Mouse (Mus musculus) testis, adult 2 months (tissue): ENCODE measurements at regions not wholly inside any gene's neighbourhood (a gene's known extent, or its start where the extent isn't known, plus 50 kb on each side); places are given as distances from the start of the nearest gene placed in this dataset.

Experiments used
- H3K27ac ChIP-seq: fragments of 200-500 bp; 2 replicates; pipeline ENCODE4 v1.5.1; 2012; ENCODE audit warnings: low read depth, low read length; ENCODE audit not compliant: control insufficient read depth, insufficient read depth
- H3K27me3 ChIP-seq: fragments of 200-500 bp; 2 replicates; pipeline ENCODE4 v1.6.1; 2012; ENCODE audit warnings: mild to moderate bottlenecking, low read length, moderate library complexity; ENCODE audit not compliant: control insufficient read depth, insufficient read depth
- H3K36me3 ChIP-seq: fragments of 200-500 bp; 2 replicates; pipeline ENCODE4 v1.6.1; 2012; ENCODE audit warnings: mild to moderate bottlenecking, low read length; ENCODE audit not compliant: control insufficient read depth, insufficient read depth
- H3K4me1 ChIP-seq: fragments of 200-500 bp; 2 replicates; pipeline ENCODE4 v1.6.1; 2012; ENCODE audit warnings: low read length; ENCODE audit not compliant: control insufficient read depth, insufficient read depth
- H3K4me3 ChIP-seq: fragments of 200-500 bp; 2 replicates; pipeline ENCODE4 v1.5.1; 2012; ENCODE audit warnings: low read depth, mild to moderate bottlenecking, low read length, moderate library complexity, mixed read lengths; ENCODE audit not compliant: control insufficient read depth
- CTCF ChIP-seq: fragments of 200-500 bp; IDR thresholded peaks from 2 replicates; pipeline ENCODE4 v1.5.1; 2012; ENCODE audit warnings: low read depth, mild to moderate bottlenecking, inconsistent platforms, low read length, moderate library complexity; ENCODE audit not compliant: control insufficient read depth, insufficient read depth, insufficient replicate concordance
- POLR2A ChIP-seq: fragments of 200-500 bp; IDR thresholded peaks from 2 replicates; pipeline ENCODE4 v1.6.1; 2012; ENCODE audit warnings: low read depth, mild to moderate bottlenecking, inconsistent platforms, low read length, moderate library complexity; ENCODE audit not compliant: control insufficient read depth

DNA sequence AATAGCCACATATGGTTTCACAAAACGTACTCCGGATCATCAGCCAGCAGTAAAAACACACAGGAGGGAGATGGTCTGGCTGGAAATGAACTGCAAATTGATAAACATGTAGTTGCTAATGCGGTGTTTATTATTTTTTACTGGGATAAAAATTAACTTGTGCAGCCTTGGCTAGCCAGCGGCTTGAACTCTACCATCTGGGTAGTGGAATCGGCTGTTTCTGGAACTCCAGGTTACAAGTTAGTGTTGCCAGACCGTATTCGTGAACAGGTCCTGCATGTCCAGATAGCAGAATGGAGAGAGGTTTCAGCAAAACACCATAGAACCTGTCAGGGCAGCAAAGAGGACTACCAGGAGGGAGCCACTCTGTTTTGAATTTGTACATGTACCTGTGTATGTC, 107.4 kb downstream of the Tomm20 start:
- no peaks in the 10 kb centered on the region for H3K36me3 ChIP-seq
- H3K4me3 ChIP-seq: no peak overlapping the region
- H3K27me3 ChIP-seq: no peaks in the 10 kb centered on the region
- H3K27ac ChIP-seq: no peak overlapping the region
- H3K4me1 ChIP-seq: no peaks in the 10 kb centered on the region; the same call in 1 of the 2 replicates
- TF ChIP-seq POLR2A (no peak), CTCF (no peak)

GRCm38 (mm10) chr8:126837318-126838025, 108.2 kb downstream of the Tomm20 start:
- H3K27me3 ChIP-seq: no peaks in the 10 kb centered on the region
- no peaks in the 10 kb centered on the region; the same call in 1 of the 2 replicates for H3K4me1 ChIP-seq
- no peak overlapping the region for H3K4me3 ChIP-seq
- H3K36me3 ChIP-seq: no peaks in the 10 kb centered on the region
- H3K27ac ChIP-seq: no peak overlapping the region
- TF ChIP-seq POLR2A: no peak

GRCm38 (mm10) chr8:126835554-126835953, 110.1 kb downstream of the Tomm20 start:
- Histone ChIP-seq H3K27ac (no peak overlapping the region), H3K27me3 (no peaks in the 10 kb centered on the region), H3K4me1 (no peaks in the 10 kb centered on the region; the same call in 1 of the 2 replicates), H3K36me3 (no peaks in the 10 kb centered on the region), H3K4me3 (no peak overlapping the region)
- TF ChIP-seq CTCF (no peak), POLR2A (no peak)

DNA sequence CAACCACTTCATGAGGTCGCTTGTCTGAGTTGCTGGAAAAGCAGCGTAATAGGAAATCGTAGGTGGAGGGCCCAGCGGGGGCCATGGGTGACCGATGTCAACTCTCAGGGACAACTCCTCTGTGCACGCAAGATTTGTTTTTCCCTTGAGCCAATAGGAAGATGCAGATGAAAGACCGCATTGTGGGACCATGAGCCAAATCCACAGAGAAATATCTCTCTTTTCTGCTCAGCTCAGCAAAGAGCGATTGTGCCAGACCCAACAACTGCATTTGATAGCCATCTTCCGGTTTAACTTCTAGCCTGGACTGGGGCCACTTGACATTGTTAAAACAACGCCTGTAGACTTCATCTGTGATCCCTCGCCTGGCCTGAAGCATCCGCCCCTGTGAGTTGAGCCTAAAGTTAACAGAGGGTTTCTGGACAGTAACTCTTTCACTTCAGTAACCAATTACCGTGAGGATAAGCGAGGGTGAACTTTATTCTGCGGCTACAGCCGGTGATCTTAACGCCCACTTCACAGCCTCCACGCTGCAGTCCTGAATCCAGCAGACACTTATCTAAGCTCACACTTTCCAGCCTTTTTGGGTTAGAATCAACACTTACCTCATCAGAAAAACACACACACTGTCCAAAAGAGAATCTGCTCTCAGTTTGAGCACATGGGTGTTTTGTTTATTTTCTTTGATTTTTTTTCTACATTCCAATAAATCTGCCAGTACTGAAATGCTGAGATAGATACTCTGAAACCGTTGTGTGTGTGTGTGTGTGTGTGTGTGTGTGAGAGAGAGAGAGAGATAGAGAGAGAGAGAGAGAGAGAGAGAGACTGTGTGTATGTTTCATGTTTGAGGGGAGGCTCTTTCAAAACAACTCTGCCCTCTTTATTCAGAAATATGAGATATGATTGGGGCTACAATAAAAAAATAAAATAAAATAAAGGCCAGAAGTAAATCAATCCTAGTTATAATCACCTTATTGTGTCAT, 111.9 kb downstream of the Tomm20 start:
- H3K4me1 ChIP-seq: no peaks in the 10 kb centered on the region; the same call in 1 of the 2 replicates
- no peak for TF ChIP-seq POLR2A
- TF ChIP-seq CTCF: no peak
- peak overlapping the region; percentile 15; the same call in 1 of the 2 replicates for H3K27ac ChIP-seq
- no peak overlapping the region for H3K4me3 ChIP-seq
- H3K27me3 ChIP-seq: no peaks in the 10 kb centered on the region
- H3K36me3 ChIP-seq: no peaks in the 10 kb centered on the region

DNA sequence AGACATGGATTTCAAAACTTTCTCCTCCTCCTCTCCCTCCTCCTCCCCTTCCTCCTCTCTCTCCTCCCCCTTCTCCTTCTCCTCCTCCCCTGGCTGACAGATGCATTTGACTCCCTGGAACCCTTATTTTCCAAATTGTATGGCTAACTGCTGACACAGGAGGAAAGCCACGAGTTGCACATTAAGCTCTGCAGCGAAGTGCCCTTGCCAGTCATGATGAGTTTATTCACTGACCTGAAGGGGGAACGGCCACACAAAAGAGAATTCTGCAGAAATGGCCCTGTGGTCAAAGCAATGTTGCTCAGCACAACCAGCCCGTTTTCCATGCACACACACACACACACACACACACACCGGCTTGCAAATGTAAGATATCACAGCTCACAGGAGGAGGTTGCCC, 112.6 kb downstream of the Tomm20 start:
- H3K4me1 ChIP-seq: no peaks in the 10 kb centered on the region; the same call in 1 of the 2 replicates
- H3K4me3 ChIP-seq: no peak overlapping the region
- TF ChIP-seq CTCF (no peak), POLR2A (no peak)
- no peak overlapping the region; the same call in 1 of the 2 replicates for H3K27ac ChIP-seq
- no peaks in the 10 kb centered on the region for H3K36me3 ChIP-seq
- H3K27me3 ChIP-seq: no peaks in the 10 kb centered on the region

GRCm38 (mm10) chr8:126832163-126832978, 113.3 kb downstream of the Tomm20 start:
- TF ChIP-seq POLR2A: no peak
- no peak for TF ChIP-seq CTCF
- Histone ChIP-seq H3K36me3 (no peaks in the 10 kb centered on the region), H3K4me1 (no peaks in the 10 kb centered on the region; the same call in 1 of the 2 replicates), H3K27me3 (no peaks in the 10 kb centered on the region), H3K27ac (no peak overlapping the region; the same call in 1 of the 2 replicates), H3K4me3 (no peak overlapping the region)

DNA sequence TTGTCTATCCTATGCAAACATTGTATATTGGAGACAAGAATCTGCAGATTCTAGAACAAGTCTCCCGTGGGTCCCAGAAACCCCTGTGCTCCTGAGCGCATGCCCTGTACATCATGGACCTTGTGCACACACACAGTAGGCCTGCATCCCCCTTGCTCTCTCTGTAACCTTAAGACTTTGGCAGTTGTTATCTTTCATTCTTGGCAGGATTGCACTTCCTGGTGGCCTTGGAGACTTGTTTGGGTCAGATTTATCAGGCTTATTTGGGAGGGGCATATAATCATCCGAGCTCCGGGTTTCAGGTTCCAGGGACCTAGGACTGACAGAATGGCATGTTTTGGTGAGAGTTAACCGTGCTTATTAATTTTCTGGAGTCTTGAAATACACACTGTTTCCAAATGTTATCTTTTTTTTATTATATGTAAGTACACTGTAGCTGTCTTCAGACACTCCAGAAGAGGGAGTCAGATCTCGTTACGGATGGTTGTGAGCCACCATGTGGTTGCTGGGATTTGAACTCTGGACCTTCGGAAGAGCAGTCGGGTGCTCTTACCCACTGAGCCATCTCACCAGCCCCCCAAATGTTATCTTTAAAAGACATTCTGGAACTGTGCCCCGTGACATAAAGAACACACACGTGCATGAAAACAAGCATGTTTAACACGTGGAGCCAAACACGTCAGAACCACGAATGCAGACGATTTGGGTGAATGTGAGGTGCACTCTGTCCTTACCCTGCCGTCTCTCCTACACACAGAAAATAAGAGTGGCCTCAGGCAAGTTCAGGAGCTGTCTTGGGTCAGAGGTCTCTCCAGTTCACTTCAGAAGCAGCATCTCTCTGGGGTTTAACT, 114.1 kb downstream of the Tomm20 start:
- no peak overlapping the region for H3K27ac ChIP-seq
- H3K27me3 ChIP-seq: no peaks in the 10 kb centered on the region
- H3K4me3 ChIP-seq: no peak overlapping the region
- H3K36me3 ChIP-seq: no peaks in the 10 kb centered on the region
- H3K4me1 ChIP-seq: peaks cover 5% of the 10 kb centered on the region
- TF ChIP-seq POLR2A (no peak), CTCF (no peak)
